Mouse (Mus musculus): ENCODE measurements around the gene Trp53inp2.

DNA sequence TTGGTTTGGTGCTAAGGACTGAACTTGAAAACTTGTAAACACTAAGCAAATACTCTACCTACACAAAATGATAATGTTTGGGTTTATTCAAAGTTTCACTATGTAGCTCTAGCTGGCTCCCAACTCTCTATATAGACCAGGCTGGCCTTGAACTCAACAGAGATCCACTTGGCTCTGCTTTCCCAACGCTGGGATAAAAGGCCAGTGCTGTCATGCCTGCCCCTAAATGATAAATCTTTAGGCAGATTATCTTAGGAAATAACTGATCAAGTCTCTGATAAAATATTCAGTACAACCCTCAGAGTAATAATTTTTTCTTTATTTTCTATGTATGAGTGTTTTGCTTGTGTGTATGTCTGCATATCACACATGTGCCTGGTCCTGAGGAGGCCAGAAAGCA, 34.2 kb upstream of the Trp53inp2 start:
- TF ChIP-seq POLR2A (IDR thresholded peaks at IDR 0.05; ENCODE audit: extremely low read depth, insufficient read depth, low read length) (no peak), CTCF (IDR thresholded peaks at IDR 0.05; ENCODE audit: low read depth, low read length) (no peak)
